Mouse (Mus musculus) heart, postnatal 0 days (tissue): ENCODE results near the gene Nova1. TPM values are rescaled to one million over a fixed set of nuclear protein-coding genes. Genes with fewer than 3 reads are reported as not detected.

Experiments
- ATAC-seq: fragments of 200-750 bp; cut with Nextera tagmentation; 2 replicates; pipeline ENCODE4 v1.8.0; 2017; ENCODE audit warnings: low read depth, moderate number of reproducible peaks, moderate library complexity; ENCODE audit not compliant: insufficient read depth
- DNase-seq: peaks from one replicate; pipeline ENCODE4 v3.0.0-alpha.2; 2016; ENCODE audit warnings: low spot score
- H3K27ac ChIP-seq: fragments of 300-500 bp; sonication (generic); 2 replicates; pipeline ENCODE4 v1.5.1; 2014; ENCODE audit warnings: low read depth, mild to moderate bottlenecking
- H3K27me3 ChIP-seq: fragments of 300-500 bp; sonication (generic); 2 replicates; pipeline ENCODE4 v1.6.1; 2014; ENCODE audit warnings: low read length, mixed read lengths; ENCODE audit not compliant: control insufficient read depth, insufficient read depth
- H3K36me3 ChIP-seq: fragments of 300-500 bp; sonication (generic); replicated peaks from 2 replicates; pipeline ENCODE4 v1.6.1; 2014; ENCODE audit warnings: low read length, mixed read lengths; ENCODE audit not compliant: control insufficient read depth, insufficient read depth
- H3K4me1 ChIP-seq: fragments of 300-500 bp; sonication (generic); 2 replicates; pipeline ENCODE4 v1.6.1; 2014; ENCODE audit warnings: antibody characterized with exemption; ENCODE audit not compliant: control insufficient read depth, insufficient read depth
- H3K4me2 ChIP-seq: fragments of 300-500 bp; sonication (generic); 2 replicates; pipeline ENCODE4 v1.6.1; 2014; ENCODE audit warnings: low read depth, mild to moderate bottlenecking, low read length, moderate library complexity
- H3K4me3 ChIP-seq: fragments of 300-500 bp; sonication (generic); 2 replicates; pipeline ENCODE4 v1.5.1; 2014; ENCODE audit warnings: low read depth, low read length
- H3K9ac ChIP-seq: fragments of 300-500 bp; sonication (generic); replicated peaks from 2 replicates; pipeline ENCODE4 v1.6.1; 2014; ENCODE audit warnings: low read depth, low read length, mixed read lengths
- H3K9me3 ChIP-seq: fragments of 300-500 bp; sonication (generic); replicated peaks from 2 replicates; pipeline ENCODE4 v1.6.1; 2016; ENCODE audit warnings: low read length; ENCODE audit not compliant: control insufficient read depth
- CTCF ChIP-seq: IDR thresholded peaks from 2 replicates; pipeline ENCODE4 v1.5.1; 2016; ENCODE audit warnings: antibody characterized with exemption, control low read depth, low read depth
- EP300 ChIP-seq: IDR thresholded peaks from 2 replicates; pipeline ENCODE4 v1.6.1; 2016; ENCODE audit warnings: antibody characterized with exemption, low read depth
- WGBS: fragments of 180-500 bp; shearing (Covaris S2); extraction: QIAGEN DNeasy Blood & Tissue Kit; methylation state at CpG from one replicate; pipeline ENCODE4 v1.1.7; 2014; 5-methylcytosine and 5-hydroxymethylcytosine counted together
- polyA plus RNA-seq: library from polyadenylated mRNA; unstranded; fragments of >200 nt; fragmentation: Nextera tagmentation; extraction: Ambion mirVana; gene quantifications from 2 replicates; pipeline ENCODE4 v1.2.1, GENCODE M21; 2015
- total RNA-seq: library from RNA; depleted of rRNA; stranded (reverse); fragments of >200 nt; gene quantifications from 2 replicates; pipeline ENCODE4 v1.2.3, GENCODE M21; 2014; ENCODE audit warnings: low replicate concordance

Gene Nova1
- total and polyA plus RNA-seq, 2 experiments from 2014 or later = 0.15 to 0.38 TPM

- peaks cover 7% of the 10 kb centered on the region for H3K27me3 ChIP-seq
- DNase-seq (no peak), ATAC-seq (no peak)
- H3K4me2 ChIP-seq = no peak overlapping the region
- H3K9ac ChIP-seq = no peak overlapping the region
- TF ChIP-seq CTCF (no peak), EP300 (no peak)
- no peaks in the 10 kb centered on the region for H3K9me3 ChIP-seq
- H3K4me3 ChIP-seq = no peak overlapping the region
- H3K27ac ChIP-seq = no peak overlapping the region
- H3K4me1 ChIP-seq = no peaks in the 10 kb centered on the region
- WGBS = 77% methylated on average over 5 of the region's 5 CpGs
- H3K36me3 ChIP-seq = no peaks in the 10 kb centered on the region
These were observed 3.0 kb downstream of the Nova1 start for GRCm38 (mm10) chr12:46815697-46816096.

- H3K36me3 ChIP-seq = no peaks in the 10 kb centered on the region
- H3K9me3 ChIP-seq = no peaks in the 10 kb centered on the region
- DNase-seq (no peak), ATAC-seq (no peak)
- TF ChIP-seq CTCF (no peak), EP300 (no peak)
- no peak overlapping the region for H3K9ac ChIP-seq
- no peak overlapping the region for H3K27ac ChIP-seq
- H3K4me2 ChIP-seq = no peak overlapping the region
- H3K4me3 ChIP-seq = no peak overlapping the region
- H3K27me3 ChIP-seq = peaks cover 7% of the 10 kb centered on the region
- H3K4me1 ChIP-seq = no peaks in the 10 kb centered on the region
- WGBS = 83% methylated on average over 4 of the region's 4 CpGs
These were observed 3.9 kb downstream of the Nova1 start for GRCm38 (mm10) chr12:46814820-46815219.

- no peak overlapping the region for H3K27ac ChIP-seq
- TF ChIP-seq EP300 (no peak), CTCF (no peak)
- no peak overlapping the region for H3K4me2 ChIP-seq
- no peaks in the 10 kb centered on the region for H3K36me3 ChIP-seq
- H3K4me1 ChIP-seq = no peaks in the 10 kb centered on the region
- no peaks in the 10 kb centered on the region for H3K27me3 ChIP-seq
- H3K9ac ChIP-seq = no peak overlapping the region
- H3K4me3 ChIP-seq = no peak overlapping the region
- no peak for DNase-seq
- no peak for ATAC-seq
- no peaks in the 10 kb centered on the region for H3K9me3 ChIP-seq
- 89% methylated on average over 1 of the region's 1 CpGs for WGBS
These were observed 17.4 kb downstream of the Nova1 start for GRCm38 (mm10) chr12:46801311-46801710.

GRCm38 (mm10) chr12:46782301-46783280 is 36.1 kb downstream of the Nova1 start:
- TF ChIP-seq CTCF (no peak), EP300 (no peak)
- ATAC-seq = no peak

GRCm38 (mm10) chr12:46781481-46781880 is 37.2 kb downstream of the Nova1 start:
- Histone ChIP-seq H3K36me3 (no peaks in the 10 kb centered on the region), H3K4me3 (no peak overlapping the region), H3K27ac (no peak overlapping the region), H3K4me2 (no peak overlapping the region), H3K27me3 (no peaks in the 10 kb centered on the region), H3K4me1 (no peaks in the 10 kb centered on the region), H3K9me3 (no peaks in the 10 kb centered on the region), H3K9ac (no peak overlapping the region)
- ATAC-seq (no peak), DNase-seq (no peak)
- TF ChIP-seq EP300 (no peak), CTCF (no peak)

More at GRCm38 (mm10) chr12:46782301-46783280, 36.1 kb downstream of the Nova1 start:
- Histone ChIP-seq H3K9me3 (no peaks in the 10 kb centered on the region), H3K36me3 (no peaks in the 10 kb centered on the region), H3K27me3 (no peaks in the 10 kb centered on the region), H3K4me2 (no peak overlapping the region), H3K4me3 (no peak overlapping the region), H3K4me1 (no peaks in the 10 kb centered on the region), H3K9ac (no peak overlapping the region), H3K27ac (no peak overlapping the region)
- no peak for DNase-seq
- 60% methylated on average over 8 of the region's 8 CpGs for WGBS
